Mouse (Mus musculus) spleen, adult 2 months (tissue): ENCODE measurements around the gene Zfp976.
"Not testable (repeated sequence)": the region's sequence is repeated elsewhere in the genome, so short reads cannot be mapped to it uniquely, and the experiment has no call there.

Experiments used
- CTCF ChIP-seq: fragments of 200-500 bp; IDR thresholded peaks from 2 replicates; pipeline ENCODE4 v1.5.1; 2011; ENCODE audit warnings: mild to moderate bottlenecking, inconsistent platforms; ENCODE audit not compliant: insufficient read depth, insufficient read length, insufficient replicate concordance; ENCODE audit errors: extremely low read depth
- POLR2A ChIP-seq: fragments of 200-500 bp; IDR thresholded peaks from 2 replicates; pipeline ENCODE4 v1.6.1; 2011; ENCODE audit warnings: low read depth, low read length, inconsistent platforms

- not testable (repeated sequence) for TF ChIP-seq POLR2A, CTCF
These were observed 12.8 kb upstream of the Zfp976 start for GRCm38 (mm10) chr7:42655211-42655610.
